Mouse (Mus musculus) midbrain, postnatal 0 days (tissue): Measurements from ENCODE around the gene Chil3. TPM values are rescaled to one million over a fixed set of nuclear protein-coding genes. Genes with fewer than 3 reads are reported as not detected.
A peak's percentile ranks its signal among the peaks of the same experiment; 100 is the strongest.

Experiments used
- ATAC-seq: fragments of 200-750 bp; cut with Nextera tagmentation; 2 replicates; pipeline ENCODE4 v1.8.0; 2017; ENCODE audit warnings: moderate number of reproducible peaks, mild to moderate bottlenecking, moderate TSS enrichment, moderate library complexity; ENCODE audit not compliant: low FRiP score
- DNase-seq: peaks from one replicate; pipeline ENCODE4 v3.0.0-alpha.2; 2015; ENCODE audit warnings: low spot score
- H3K27ac ChIP-seq: fragments of 300-500 bp; sonication (generic); 2 replicates; pipeline ENCODE4 v1.5.1; 2014; ENCODE audit warnings: low read depth, mild to moderate bottlenecking, low read length, mixed read lengths
- H3K27me3 ChIP-seq: fragments of 300-500 bp; sonication (generic); 2 replicates; pipeline ENCODE4 v1.6.1; 2014; ENCODE audit warnings: low read length, control low read depth, mixed read lengths; ENCODE audit not compliant: insufficient read depth
- H3K36me3 ChIP-seq: fragments of 300-500 bp; sonication (generic); 2 replicates; pipeline ENCODE4 v1.6.1; 2014; ENCODE audit warnings: low read length, control low read depth, mixed read lengths; ENCODE audit not compliant: insufficient read depth
- H3K4me1 ChIP-seq: fragments of 300-500 bp; sonication (generic); 2 replicates; pipeline ENCODE4 v1.6.1; 2014; ENCODE audit warnings: mild to moderate bottlenecking, control low read depth, antibody characterized with exemption, low read length, mixed read lengths; ENCODE audit not compliant: insufficient read depth
- H3K4me2 ChIP-seq: fragments of 300-500 bp; sonication (generic); 2 replicates; pipeline ENCODE4 v1.6.1; 2014; ENCODE audit warnings: low read depth, mild to moderate bottlenecking, low read length, mixed read lengths; ENCODE audit not compliant: poor library complexity, severe bottlenecking
- H3K4me3 ChIP-seq: fragments of 300-500 bp; sonication (generic); 2 replicates; pipeline ENCODE4 v1.5.1; 2014; ENCODE audit warnings: low read depth, mild to moderate bottlenecking, low read length, moderate library complexity
- H3K9ac ChIP-seq: fragments of 300-500 bp; sonication (generic); replicated peaks from 2 replicates; pipeline ENCODE4 v1.6.1; 2014; ENCODE audit warnings: mild to moderate bottlenecking, low read length, moderate library complexity, mixed read lengths; ENCODE audit not compliant: poor library complexity, severe bottlenecking
- H3K9me3 ChIP-seq: fragments of 300-500 bp; sonication (generic); 2 replicates; pipeline ENCODE4 v1.6.1; 2016; ENCODE audit warnings: low read length, control low read depth
- CTCF ChIP-seq: IDR thresholded peaks from 2 replicates; pipeline ENCODE4 v1.5.1; 2016; ENCODE audit warnings: antibody characterized with exemption, mild to moderate bottlenecking
- WGBS: fragments of 180-500 bp; shearing (Covaris S2); extraction: QIAGEN DNeasy Blood & Tissue Kit; methylation state at CpG from one replicate; pipeline ENCODE4 v1.1.7; 2014; 5-methylcytosine and 5-hydroxymethylcytosine counted together
- polyA plus RNA-seq: library from polyadenylated mRNA; unstranded; fragments of >200 nt; fragmentation: Nextera tagmentation; extraction: Ambion mirVana; gene quantifications from 2 replicates; pipeline ENCODE4 v1.2.1, GENCODE M21; 2015
- total RNA-seq: library from RNA; depleted of rRNA; stranded (reverse); fragments of >200 nt; gene quantifications from 2 replicates; pipeline ENCODE4 v1.2.3, GENCODE M21; 2014; rRNA removed

Gene Chil3
- total and polyA plus RNA-seq, 2 experiments from 2014 or later, result not detected

DNA sequence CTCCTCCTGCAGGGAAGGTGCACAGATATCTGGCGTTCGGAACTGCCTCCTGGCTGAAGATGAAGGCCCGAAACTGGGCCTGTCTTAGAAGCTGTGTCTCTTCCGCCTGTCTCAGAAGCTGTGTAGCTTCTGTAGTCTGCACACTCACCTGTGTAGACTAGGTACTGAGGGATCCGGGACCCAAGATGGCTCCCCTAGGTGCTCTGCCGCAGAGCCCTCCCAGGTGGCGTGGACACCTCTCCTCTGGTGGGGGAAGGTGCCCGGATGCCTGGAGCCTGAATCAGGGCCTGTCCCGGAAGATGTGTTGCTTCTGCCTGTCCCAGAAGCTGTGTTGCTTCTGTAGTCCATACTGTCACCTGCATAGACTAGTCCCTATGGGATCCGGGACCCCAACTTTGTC lies 23.3 kb downstream of the Chil3 start:
- ATAC-seq (peak; percentile 15; the same call in 1 of the 2 replicates), DNase-seq (no peak)
- no peaks in the 10 kb centered on the region for H3K4me1 ChIP-seq
- no peak overlapping the region for H3K9ac ChIP-seq
- no peak overlapping the region for H3K4me2 ChIP-seq
- no peaks in the 10 kb centered on the region; the same call in 1 of the 2 replicates for H3K9me3 ChIP-seq
- no peaks in the 10 kb centered on the region for H3K36me3 ChIP-seq
- H3K27me3 ChIP-seq, result no peaks in the 10 kb centered on the region
- H3K4me3 ChIP-seq, result no peak overlapping the region
- H3K27ac ChIP-seq, result no peak overlapping the region
- TF ChIP-seq CTCF, result no peak
- 91% methylated on average over 10 of the region's 10 CpGs for WGBS

DNA sequence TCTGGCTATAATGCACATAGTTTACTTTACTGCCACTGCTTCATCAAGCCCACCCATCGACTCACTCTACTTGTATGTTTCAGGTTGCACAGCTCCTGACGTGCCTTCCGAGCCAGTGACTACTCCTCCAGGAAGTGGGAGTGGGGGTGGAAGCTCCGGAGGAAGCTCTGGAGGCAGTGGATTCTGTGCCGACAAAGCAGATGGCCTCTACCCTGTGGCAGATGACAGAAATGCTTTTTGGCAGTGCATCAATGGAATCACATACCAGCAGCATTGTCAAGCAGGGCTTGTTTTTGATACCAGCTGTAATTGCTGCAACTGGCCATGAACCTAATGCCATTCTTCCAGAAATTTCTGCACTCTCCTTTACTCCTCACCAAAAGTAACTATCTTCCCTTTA lies 35.7 kb downstream of the Chil3 start:
- ATAC-seq, result peak; percentile 71; the same call in 1 of the 2 replicates
- Histone ChIP-seq H3K9me3 (no peaks in the 10 kb centered on the region), H3K27ac (no peak overlapping the region), H3K36me3 (no peaks in the 10 kb centered on the region), H3K4me3 (no peak overlapping the region), H3K9ac (no peak overlapping the region), H3K27me3 (no peaks in the 10 kb centered on the region), H3K4me1 (no peaks in the 10 kb centered on the region), H3K4me2 (no peak overlapping the region)
- peak; percentile 91 for DNase-seq
- WGBS, result 73% methylated on average over 5 of the region's 5 CpGs
- no peak for TF ChIP-seq CTCF

DNA sequence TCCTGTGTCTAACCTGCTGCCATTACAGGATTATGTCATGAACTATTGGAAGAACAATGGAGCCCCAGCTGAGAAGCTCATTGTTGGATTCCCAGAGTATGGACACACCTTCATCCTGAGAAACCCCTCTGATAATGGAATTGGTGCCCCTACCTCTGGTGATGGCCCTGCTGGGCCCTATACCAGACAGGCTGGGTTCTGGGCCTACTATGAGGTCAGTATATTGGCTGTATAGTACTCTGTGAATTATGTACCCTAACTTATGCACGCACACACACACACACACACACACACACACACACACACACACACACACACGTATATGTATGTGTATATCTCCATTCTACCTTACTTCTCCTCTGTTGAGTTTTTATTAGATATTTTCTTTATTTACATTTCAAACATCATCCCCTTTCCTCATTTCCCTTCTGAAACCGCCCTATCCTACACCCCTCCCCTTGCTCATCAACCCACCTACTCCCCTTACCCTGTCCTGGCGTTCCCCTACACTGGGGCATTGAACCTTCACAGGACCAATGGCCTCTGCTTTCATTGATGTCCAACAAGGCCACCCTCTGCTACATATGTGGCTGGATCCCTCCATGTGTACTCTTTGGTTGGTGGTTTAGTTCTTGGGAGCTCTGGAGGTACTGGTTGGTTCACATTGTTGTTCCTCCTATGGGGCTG lies 38.4 kb downstream of the Chil3 start:
- no peak for TF ChIP-seq CTCF
- H3K27me3 ChIP-seq, result no peaks in the 10 kb centered on the region
- ATAC-seq, result peak; percentile 32; the same call in 1 of the 2 replicates
- no peak overlapping the region for H3K4me3 ChIP-seq
- H3K36me3 ChIP-seq, result no peaks in the 10 kb centered on the region
- 80% methylated on average over 4 of the region's 4 CpGs for WGBS
- no peak overlapping the region for H3K9ac ChIP-seq
- no peak overlapping the region for H3K27ac ChIP-seq
- no peaks in the 10 kb centered on the region for H3K4me1 ChIP-seq
- H3K4me2 ChIP-seq, result no peak overlapping the region
- no peak for DNase-seq
- peaks cover 4% of the 10 kb centered on the region for H3K9me3 ChIP-seq

DNA sequence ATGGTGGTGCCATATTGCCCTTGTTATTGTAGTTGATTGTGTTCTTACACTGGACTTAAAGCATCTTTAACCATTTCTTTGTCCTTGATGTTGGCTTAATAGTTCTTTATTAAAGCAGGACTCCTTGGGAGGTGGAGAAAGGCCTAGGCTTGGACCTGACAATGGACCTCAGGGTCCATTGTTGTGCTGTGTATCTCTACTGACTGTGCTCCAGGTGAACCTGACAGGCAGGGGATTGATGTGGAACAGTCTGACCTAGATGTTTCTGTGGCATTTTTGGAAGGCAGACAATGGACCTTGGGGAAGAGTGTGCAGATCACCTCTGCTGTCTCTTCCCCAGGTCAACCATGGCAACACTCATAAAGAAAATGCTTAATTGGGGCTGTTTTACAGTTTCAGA lies 40.4 kb downstream of the Chil3 start:
- Histone ChIP-seq H3K9ac (no peak overlapping the region), H3K4me2 (no peak overlapping the region), H3K27me3 (no peaks in the 10 kb centered on the region), H3K9me3 (peaks cover 6% of the 10 kb centered on the region), H3K4me3 (no peak overlapping the region), H3K27ac (no peak overlapping the region), H3K36me3 (no peaks in the 10 kb centered on the region), H3K4me1 (no peaks in the 10 kb centered on the region)
- ATAC-seq (no peak), DNase-seq (no peak)
- TF ChIP-seq CTCF, result no peak

DNA sequence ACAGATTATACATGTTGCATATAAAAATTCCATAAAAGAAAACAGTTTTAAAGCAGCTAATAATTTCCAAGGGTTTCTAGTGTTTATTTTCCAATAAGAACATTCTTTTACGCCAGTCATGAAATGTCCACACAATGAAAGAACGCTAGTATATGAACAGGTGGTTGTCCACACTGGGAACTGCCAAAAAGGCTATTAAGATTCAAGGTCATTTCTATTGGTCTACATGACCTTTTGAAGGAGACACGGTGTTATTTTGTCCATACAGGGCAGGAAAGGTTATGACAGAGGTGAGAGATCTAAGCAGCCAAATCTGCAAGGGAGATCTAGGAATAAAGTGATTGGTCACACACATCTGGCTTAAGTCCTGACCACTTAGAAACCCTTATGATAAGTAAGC lies 54.4 kb downstream of the Chil3 start, which contains the start of gene Chia1:
Chia1 (plus strand) TSS at position 301 of the 400 bp plus-strand sequence.
- Histone ChIP-seq H3K9ac (no peak within 1 kb of the TSS), H3K9me3 (no peaks in the 10 kb centered on the region), H3K27me3 (no peaks in the 10 kb centered on the region), H3K36me3 (no peaks in the 10 kb centered on the region), H3K4me1 (no peaks in the 10 kb centered on the region), H3K4me2 (no peak within 1 kb of the TSS), H3K27ac (no peak within 1 kb of the TSS), H3K4me3 (no peak within 1 kb of the TSS)
- WGBS, result 81% methylated on average over 3 of the region's 3 CpGs
- TF ChIP-seq CTCF, result no peak
- no peak for ATAC-seq
- no peak for DNase-seq

Other genes starting within 250 kb of the Chil3 start
- gene I830077J02Rik, start 234.9 kb downstream of the Chil3 start, total RNA-seq, result 0.33 and 1.0 TPM in 2 replicates
- gene I830077J02Rik, start 234.9 kb downstream of the Chil3 start, polyA plus RNA-seq, result 0.25 and 0.40 TPM in 2 replicates
- gene Wdr77, start 208.2 kb downstream of the Chil3 start, total RNA-seq, result 56.4 and 65.1 TPM in 2 replicates
- 87.9 and 88.1 TPM in 2 replicates for gene Wdr77, start 208.2 kb downstream of the Chil3 start, polyA plus RNA-seq
- gene Atp5f1, start 207.5 kb downstream of the Chil3 start, total RNA-seq, result 239 and 270 TPM in 2 replicates
- gene Atp5f1, start 207.5 kb downstream of the Chil3 start, polyA plus RNA-seq, result 539 and 548 TPM in 2 replicates
- gene Ovgp1, start 193.9 kb downstream of the Chil3 start, total RNA-seq, result 4.8 and 6.8 TPM in 2 replicates
- 4.8 and 7.6 TPM in 2 replicates for gene Ovgp1, start 193.9 kb downstream of the Chil3 start, polyA plus RNA-seq
- gene Pifo, start 152.9 kb downstream of the Chil3 start, total RNA-seq, result 2.5 and 5.3 TPM in 2 replicates
- gene Pifo, start 152.9 kb downstream of the Chil3 start, polyA plus RNA-seq, result 5.6 and 7.3 TPM in 2 replicates
- gene Chil5, start 134.8 kb downstream of the Chil3 start, total RNA-seq, result not detected in 2 replicates
- not detected in 2 replicates for gene Chil5, start 134.8 kb downstream of the Chil3 start, polyA plus RNA-seq
- gene Chia1, start 54.3 kb downstream of the Chil3 start, total RNA-seq, result 0.66 and 5.7 TPM in 2 replicates
- gene Chia1, start 54.3 kb downstream of the Chil3 start, polyA plus RNA-seq, result 1.4 and 1.5 TPM in 2 replicates
- gene Chil4, start 51.9 kb upstream of the Chil3 start, total RNA-seq, result not detected in 2 replicates
- gene Chil4, start 51.9 kb upstream of the Chil3 start, polyA plus RNA-seq, result not detected in 2 replicates
- not detected in 2 replicates for gene Chil6, start 238.6 kb upstream of the Chil3 start, total RNA-seq
- gene Chil6, start 238.6 kb upstream of the Chil3 start, polyA plus RNA-seq, result not detected in 2 replicates